Mouse (Mus musculus) heart, adult 2 months (tissue): ENCODE data around the gene Zfp710. TPM values are rescaled to one million over a fixed set of nuclear protein-coding genes. Genes with fewer than 3 reads are reported as not detected.

Experiments used
- DNase-seq, 2 experiments: peaks; one replicate each; pipeline ENCODE4 v3.0.0; 2021
- H3K27ac ChIP-seq: fragments of 200-600 bp; 2 replicates; pipeline ENCODE4 v1.8.1; 2022
- H3K27me3 ChIP-seq: fragments of 200-500 bp; 2 replicates; pipeline ENCODE4 v1.6.1; 2012; ENCODE audit warnings: mild to moderate bottlenecking, low read length, inconsistent platforms, mixed read lengths; ENCODE audit not compliant: control insufficient read depth, insufficient read depth
- H3K36me3 ChIP-seq: fragments of 200-500 bp; 2 replicates; pipeline ENCODE4 v1.6.1; 2012; ENCODE audit warnings: low read length, inconsistent platforms; ENCODE audit not compliant: control insufficient read depth, insufficient read depth
- H3K4me1 ChIP-seq: fragments of 200-500 bp; 2 replicates; pipeline ENCODE4 v1.6.1; 2011; ENCODE audit warnings: low read length; ENCODE audit not compliant: control insufficient read depth, insufficient read depth
- H3K4me3 ChIP-seq: fragments of 200-600 bp; 2 replicates; pipeline ENCODE4 v1.8.1; 2022
- H3K79me2 ChIP-seq: fragments of 200-500 bp; replicated peaks from 2 replicates; pipeline ENCODE4 v1.6.1; 2012; ENCODE audit warnings: mild to moderate bottlenecking, inconsistent platforms, low read length, moderate library complexity, mixed read lengths; ENCODE audit not compliant: control insufficient read depth, insufficient read depth
- H3K9ac ChIP-seq: fragments of 200-500 bp; 2 replicates; pipeline ENCODE4 v1.6.1; 2012; ENCODE audit warnings: low read depth, mild to moderate bottlenecking, control low read depth, inconsistent platforms, low read length, mixed read lengths
- CTCF ChIP-seq: fragments of 200-600 bp; IDR thresholded peaks from 2 replicates; pipeline ENCODE4 v1.8.1; 2022; ENCODE audit warnings: antibody characterized with exemption, mild to moderate bottlenecking, moderate library complexity
- EP300 ChIP-seq: fragments of 200-500 bp; IDR thresholded peaks from 2 replicates; pipeline ENCODE4 v1.6.1; 2011; ENCODE audit warnings: low read depth, low read length, control low read depth; ENCODE audit not compliant: insufficient read depth
- POLR2A ChIP-seq: fragments of 200-500 bp; IDR thresholded peaks from 2 replicates; pipeline ENCODE4 v1.6.1; 2011; ENCODE audit warnings: mild to moderate bottlenecking, low read depth, low read length, control low read depth; ENCODE audit not compliant: insufficient read depth
- WGBS: fragments of 180-500 bp; shearing (Covaris S2); methylation state at CpG from one replicate; pipeline ENCODE4 v1.1.7; 2018; 5-methylcytosine and 5-hydroxymethylcytosine counted together
- intact Hi-C: fragments of 180-260 bp; cut with DNase I; formaldehyde crosslinking; loops from one replicate; pipeline ENCODE4 v1.15.1; 2025
- polyA plus RNA-seq: library from polyadenylated mRNA; depleted of rRNA; stranded (reverse); fragments of >200 nt; gene quantifications from 2 replicates; pipeline ENCODE4 v1.2.3, GENCODE M21; 2012
- total RNA-seq, 2 experiments: library from RNA; stranded (reverse); gene quantifications; 2 replicates each; pipeline ENCODE4 v1.2.3; 2021

Gene Zfp710
- total and polyA plus RNA-seq, 3 experiments, result 26.9 to 33.4 (median 32.2) TPM

DNA sequence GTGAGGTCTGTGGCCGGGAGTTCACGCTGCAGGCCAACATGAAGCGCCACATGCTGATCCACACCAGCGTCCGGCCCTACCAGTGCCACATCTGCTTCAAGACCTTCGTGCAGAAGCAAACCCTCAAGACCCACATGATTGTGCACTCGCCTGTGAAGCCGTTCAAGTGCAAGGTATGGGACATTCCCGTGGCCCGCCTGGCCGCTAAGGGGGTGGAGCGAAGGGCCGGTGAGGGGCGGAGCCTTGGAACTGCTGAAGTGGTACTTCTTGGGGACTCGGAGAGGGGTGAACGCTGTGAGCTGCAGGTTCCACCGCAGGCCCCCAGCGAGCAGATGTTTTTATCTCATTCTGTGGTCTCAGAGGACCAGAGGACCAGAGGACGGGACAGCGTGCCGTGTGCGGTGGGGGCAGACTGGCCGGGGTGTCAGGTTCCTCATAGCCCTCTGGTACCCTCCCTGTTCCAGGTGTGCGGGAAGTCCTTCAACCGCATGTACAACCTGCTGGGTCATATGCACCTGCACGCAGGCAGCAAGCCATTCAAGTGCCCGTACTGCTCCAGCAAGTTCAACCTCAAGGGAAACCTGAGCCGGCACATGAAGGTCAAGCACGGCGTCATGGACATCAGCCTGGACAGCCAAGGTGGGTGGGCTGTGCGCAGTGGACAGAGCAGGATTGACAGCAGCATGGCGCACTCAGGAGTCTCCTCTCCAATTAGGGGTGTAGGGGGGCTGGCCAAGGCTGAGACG, 61.5 kb downstream of the Zfp710 start:
- no peak overlapping the region for H3K27ac ChIP-seq
- H3K36me3 ChIP-seq, result no peaks in the 10 kb centered on the region

GRCm38 (mm10) chr7:80088191-80088590, 63.6 kb downstream of the Zfp710 start:
- Histone ChIP-seq H3K4me3 (no peak overlapping the region), H3K9ac (no peak overlapping the region), H3K36me3 (no peaks in the 10 kb centered on the region), H3K27ac (no peak overlapping the region), H3K4me1 (peaks cover 2% of the 10 kb centered on the region; the same call in 1 of the 2 replicates), H3K27me3 (no peaks in the 10 kb centered on the region), H3K79me2 (no peaks in the 10 kb centered on the region)
- 67% methylated on average over 9 of the region's 9 CpGs for WGBS
- intact Hi-C loops, result no loop called here
- no peak for TF ChIP-seq POLR2A
- TF ChIP-seq EP300, result no peak
- no peak for TF ChIP-seq CTCF
- DNase-seq, result no peak

More for the DNA sequence above, 61.5 kb downstream of the Zfp710 start:
- Histone ChIP-seq H3K27me3 (no peaks in the 10 kb centered on the region), H3K4me1 (no peaks in the 10 kb centered on the region; the same call in 1 of the 2 replicates), H3K9ac (no peak overlapping the region), H3K4me3 (no peak overlapping the region), H3K79me2 (no peaks in the 10 kb centered on the region)
- TF ChIP-seq POLR2A, result no peak
- TF ChIP-seq EP300, result 0 out of 2 replicates have a peak, but pooled peaks have one; percentile 29
- intact Hi-C loops, result loop anchor here (2.0 kb wide), 1 partner anchor 61 kb away; the partner anchor contains the start of gene Zfp710
- 72% methylated on average over 33 of the region's 33 CpGs for WGBS
- no peak for DNase-seq

DNA sequence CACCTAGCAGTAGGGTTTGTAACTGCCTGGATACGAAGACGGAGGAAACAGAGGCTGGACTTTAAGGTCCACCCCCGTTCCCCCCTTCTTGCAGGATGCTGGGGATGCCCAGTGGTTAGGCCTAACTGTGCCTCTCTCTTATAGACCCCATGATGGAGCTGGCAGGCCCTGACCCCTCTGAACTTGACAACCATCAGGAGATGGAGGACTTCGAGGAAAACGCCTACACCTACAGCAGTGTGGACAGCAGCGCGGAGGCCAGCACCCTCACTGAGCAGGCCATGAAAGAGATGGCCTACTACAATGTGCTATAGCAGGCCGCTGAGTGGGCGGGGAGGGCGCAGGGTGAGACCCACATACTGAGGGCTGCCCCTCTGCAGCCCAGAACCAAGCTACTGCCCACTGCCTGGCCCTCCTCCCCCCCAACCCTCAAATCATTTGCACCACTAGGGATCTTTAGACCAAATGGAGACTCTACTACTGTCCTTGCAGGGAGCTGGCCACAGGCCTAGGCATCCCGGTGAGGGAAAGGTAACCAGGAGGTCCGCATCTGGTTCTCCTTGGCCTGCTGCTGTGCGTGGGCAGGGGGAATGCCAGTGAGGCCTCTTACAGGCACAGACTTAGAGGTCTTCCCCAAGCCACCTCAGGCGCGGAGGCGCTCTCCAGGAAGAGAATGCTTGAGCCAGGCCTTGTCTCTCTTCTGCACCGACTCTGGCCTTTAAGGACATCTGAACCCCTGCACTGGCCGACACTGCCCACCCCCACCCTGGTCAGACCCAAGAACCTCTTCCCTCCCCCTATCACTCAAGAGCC, 65.8 kb downstream of the Zfp710 start:
- H3K4me1 ChIP-seq, result peaks cover 2% of the 10 kb centered on the region; the same call in 1 of the 2 replicates
- no peak overlapping the region for H3K27ac ChIP-seq
- TF ChIP-seq EP300, result no peak
- TF ChIP-seq POLR2A, result no peak
- no peak for TF ChIP-seq CTCF
- WGBS, result 74% methylated on average over 18 of the region's 18 CpGs
- no peak overlapping the region for H3K9ac ChIP-seq
- intact Hi-C loops, result no loop called here
- H3K27me3 ChIP-seq, result no peaks in the 10 kb centered on the region
- no peak for DNase-seq
- no peaks in the 10 kb centered on the region for H3K79me2 ChIP-seq
- H3K4me3 ChIP-seq, result no peak overlapping the region
- H3K36me3 ChIP-seq, result no peaks in the 10 kb centered on the region

GRCm38 (mm10) chr7:80091004-80091865, 66.6 kb downstream of the Zfp710 start:
- intact Hi-C loops, result no loop called here
- Histone ChIP-seq H3K36me3 (no peaks in the 10 kb centered on the region), H3K4me1 (peaks cover 2% of the 10 kb centered on the region; the same call in 1 of the 2 replicates), H3K4me3 (no peak overlapping the region), H3K79me2 (no peaks in the 10 kb centered on the region), H3K27ac (no peak overlapping the region), H3K9ac (no peak overlapping the region), H3K27me3 (no peaks in the 10 kb centered on the region)
- TF ChIP-seq EP300, result no peak
- TF ChIP-seq POLR2A, result no peak
- no peak for TF ChIP-seq CTCF
- DNase-seq, result no peak
- WGBS, result 57% methylated on average over 13 of the region's 13 CpGs

DNA sequence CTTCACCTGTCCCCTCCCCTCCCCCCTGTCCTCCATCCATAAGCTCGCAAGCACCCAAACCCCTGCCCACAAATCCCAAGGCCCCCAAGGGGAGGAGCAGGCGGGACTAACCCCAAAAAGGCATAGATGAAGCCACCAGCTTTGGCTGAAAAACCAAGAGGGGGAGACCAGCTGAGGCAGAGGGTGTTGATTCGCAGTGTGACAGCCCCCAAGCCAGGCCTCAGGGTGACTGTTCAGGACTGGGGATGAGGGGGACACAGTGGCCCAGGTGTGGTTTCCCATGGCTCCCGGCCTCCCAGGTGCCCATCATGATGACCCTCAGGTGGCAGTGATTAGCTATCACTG, 67.2 kb downstream of the Zfp710 start:
- no peak overlapping the region for H3K9ac ChIP-seq
- no peak for TF ChIP-seq EP300
- TF ChIP-seq POLR2A, result no peak
- TF ChIP-seq CTCF, result no peak
- no peak overlapping the region; the same call in 1 of the 2 replicates for H3K27ac ChIP-seq
- no peak overlapping the region for H3K4me3 ChIP-seq
- no peaks in the 10 kb centered on the region for H3K36me3 ChIP-seq
- intact Hi-C loops, result no loop called here
- 80% methylated on average over 4 of the region's 4 CpGs for whole genome bisulfite sequencing
- no peak for DNase-seq
- H3K27me3 ChIP-seq, result no peaks in the 10 kb centered on the region
- H3K79me2 ChIP-seq, result no peaks in the 10 kb centered on the region
- H3K4me1 ChIP-seq, result peaks cover 2% of the 10 kb centered on the region; the same call in 1 of the 2 replicates
